Mouse (Mus musculus) 3134 (cell line): ENCODE measurements around the gene Acsbg1.

Source experiments
- DNase-seq: peaks from one replicate; pipeline ENCODE4 v3.0.0-alpha.2; 2011; ENCODE audit warnings: low spot score; ENCODE audit not compliant: insufficient read length; ENCODE audit errors: extremely low read depth

The Acsbg1 gene

GRCm38 (mm10) chr9:54673887-54674286 is 12.2 kb upstream of the Acsbg1 start:
- DNase-seq, result no peak

GRCm38 (mm10) chr9:54671962-54672361 is 10.3 kb upstream of the Acsbg1 start:
- no peak for DNase-seq

GRCm38 (mm10) chr9:54668455-54668854 is 6.8 kb upstream of the Acsbg1 start:
- no peak for DNase-seq

DNA sequence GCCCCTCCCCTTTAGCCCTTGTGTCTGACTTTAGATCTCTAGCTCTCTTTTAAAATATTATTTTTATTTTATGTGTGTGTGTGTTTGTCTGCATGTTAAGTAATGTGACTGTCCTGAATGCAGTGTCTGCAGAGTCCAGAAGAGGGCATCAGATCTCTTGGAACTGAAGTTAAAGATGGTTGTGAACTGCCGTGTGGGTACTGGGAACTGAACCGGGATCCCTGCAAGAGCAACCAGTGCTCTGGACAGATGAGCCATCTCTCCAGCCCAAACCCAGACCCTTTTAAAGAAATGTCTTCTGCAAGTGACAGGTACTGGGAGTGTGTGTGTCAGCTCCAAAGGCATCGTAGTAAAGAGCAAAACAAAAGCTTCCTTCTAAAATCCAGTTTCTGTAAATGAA is 4.4 kb upstream of the Acsbg1 start:
- no peak for DNase-seq

DNA sequence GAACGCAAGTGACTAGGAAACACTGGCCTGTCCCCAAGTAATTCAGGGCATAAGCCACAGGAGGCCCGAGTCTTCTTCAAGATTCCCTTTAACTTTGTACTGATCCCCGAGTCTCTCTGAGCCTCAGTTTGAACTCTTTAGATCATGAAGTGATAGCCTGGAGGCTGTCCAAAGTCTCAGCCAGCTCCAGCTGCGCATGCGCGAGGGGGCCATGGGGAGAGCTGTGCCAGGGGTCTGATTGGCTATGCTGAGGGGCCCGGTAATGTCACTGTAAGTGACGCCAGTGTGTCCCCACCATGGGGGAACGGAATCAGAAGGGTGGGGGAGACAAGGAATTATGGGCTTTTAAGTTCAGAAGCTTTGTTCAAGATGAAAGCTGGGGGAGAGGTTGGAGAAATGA is 2.7 kb upstream of the Acsbg1 start:
- DNase-seq, result no peak

- DNase-seq, result no peak
These were observed 2.9 kb downstream of the Acsbg1 start for GRCm38 (mm10) chr9:54658773-54659172.

DNA sequence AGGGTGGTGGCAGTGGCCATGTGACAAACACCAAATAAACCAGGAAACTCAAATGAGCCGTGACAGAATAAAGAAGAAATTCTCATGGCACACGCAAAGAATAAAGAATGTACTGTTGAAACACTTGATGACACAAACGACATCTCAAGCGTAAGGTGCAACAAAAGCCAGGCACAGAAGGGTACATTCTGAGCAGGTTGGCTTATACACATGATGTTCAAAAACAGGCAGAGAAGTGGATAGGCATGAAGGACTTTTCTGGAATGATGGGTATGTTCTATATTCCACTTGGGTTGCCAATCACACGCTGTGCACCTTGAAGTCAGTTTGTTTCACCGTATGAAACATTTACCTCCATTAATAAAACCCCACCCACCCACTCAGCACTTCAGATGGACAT is 5.3 kb downstream of the Acsbg1 start:
- no peak for DNase-seq

- DNase-seq, result no peak
These were observed 5.8 kb downstream of the Acsbg1 start for GRCm38 (mm10) chr9:54655846-54656245.

GRCm38 (mm10) chr9:54652778-54653177 is 8.9 kb downstream of the Acsbg1 start:
- DNase-seq, result no peak

- DNase-seq, result no peak
These were observed 12.3 kb downstream of the Acsbg1 start for GRCm38 (mm10) chr9:54649360-54649759.

DNA sequence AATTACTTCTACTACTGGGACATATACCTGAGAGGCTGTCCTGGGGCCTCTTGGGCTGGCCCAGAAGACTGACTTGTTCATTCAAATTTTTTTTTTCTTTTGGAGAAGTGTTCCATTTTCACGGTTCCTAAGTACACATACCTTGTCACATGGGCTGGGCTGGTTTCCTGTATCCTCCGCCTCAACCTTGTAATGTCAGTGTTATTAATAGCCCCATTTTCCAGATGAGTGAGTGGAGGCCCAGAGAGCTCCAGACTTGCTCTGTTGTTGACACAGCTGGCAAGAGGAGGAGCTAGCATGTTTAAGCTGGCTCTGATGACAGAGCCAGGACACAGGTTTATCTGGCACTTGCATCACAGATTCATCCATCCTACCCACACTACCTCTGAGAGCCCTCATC is 14.2 kb downstream of the Acsbg1 start:
- no peak for DNase-seq

- DNase-seq, result peak; percentile 76
These were observed 15.4 kb downstream of the Acsbg1 start for GRCm38 (mm10) chr9:54646252-54646651.

DNA sequence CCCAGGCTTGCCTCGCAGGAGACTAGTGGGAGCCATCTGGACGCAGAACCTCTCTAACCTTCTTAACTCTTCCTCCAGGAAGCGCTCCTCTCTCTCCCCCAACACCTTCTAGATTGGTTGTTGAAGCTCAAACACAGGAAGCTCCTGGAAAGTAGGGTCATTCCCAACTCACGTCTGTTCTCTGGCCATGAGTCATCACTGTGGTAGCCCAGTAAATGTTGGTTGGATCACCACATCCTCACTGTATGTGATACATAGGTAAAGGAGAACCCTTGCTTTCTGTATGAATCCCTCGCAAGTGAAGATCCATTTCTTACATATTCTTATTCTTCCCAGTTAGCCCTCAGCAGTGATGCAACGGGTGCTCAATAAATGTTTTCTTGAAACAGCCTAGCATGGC is 16.1 kb downstream of the Acsbg1 start:
- DNase-seq, result no peak

- DNase-seq, result no peak
These were observed 18.5 kb downstream of the Acsbg1 start for GRCm38 (mm10) chr9:54643179-54643578.

GRCm38 (mm10) chr9:54642556-54642955 is 19.1 kb downstream of the Acsbg1 start:
- no peak for DNase-seq

DNA sequence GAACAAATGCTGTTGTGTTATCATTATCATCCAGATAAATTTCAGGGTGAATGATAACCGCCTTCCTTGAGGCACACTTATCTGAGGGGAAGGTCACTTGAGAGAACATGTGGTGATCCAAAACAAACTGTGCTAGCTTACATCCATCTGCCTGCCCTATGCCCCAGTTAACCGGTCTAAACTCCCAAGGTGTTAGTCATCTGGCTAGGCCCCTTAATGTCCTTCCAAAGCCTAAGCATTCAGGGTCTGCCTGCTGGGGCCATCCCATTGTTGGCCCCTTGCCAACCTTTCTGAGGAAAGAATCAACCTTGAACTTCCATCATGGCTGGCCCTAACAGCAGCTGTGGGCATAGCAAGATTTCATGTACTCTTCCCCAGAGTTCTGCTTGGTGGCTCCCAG is 19.5 kb downstream of the Acsbg1 start:
- no peak for DNase-seq

DNA sequence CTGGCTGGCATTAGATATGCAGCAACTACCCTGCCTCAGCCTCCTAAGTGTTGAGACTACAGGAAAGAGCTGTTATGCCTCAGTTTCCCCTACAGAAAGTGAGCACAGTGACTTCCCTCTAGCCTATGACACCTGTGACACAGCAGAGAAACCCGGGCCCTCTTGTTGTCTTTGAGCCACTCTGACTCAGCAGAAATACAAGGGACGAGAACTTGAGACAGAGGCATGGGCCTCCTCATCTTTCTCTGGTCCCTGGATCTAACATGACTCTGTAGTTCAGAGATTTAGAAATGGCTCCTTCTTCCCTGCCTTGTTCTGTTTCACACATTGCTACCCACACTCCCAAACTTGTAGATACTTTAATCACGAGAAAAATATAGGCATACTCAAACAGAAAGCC is 20.1 kb downstream of the Acsbg1 start:
- no peak for DNase-seq

GRCm38 (mm10) chr9:54639192-54639591 is 22.5 kb downstream of the Acsbg1 start:
- peak; percentile 37 for DNase-seq

DNA sequence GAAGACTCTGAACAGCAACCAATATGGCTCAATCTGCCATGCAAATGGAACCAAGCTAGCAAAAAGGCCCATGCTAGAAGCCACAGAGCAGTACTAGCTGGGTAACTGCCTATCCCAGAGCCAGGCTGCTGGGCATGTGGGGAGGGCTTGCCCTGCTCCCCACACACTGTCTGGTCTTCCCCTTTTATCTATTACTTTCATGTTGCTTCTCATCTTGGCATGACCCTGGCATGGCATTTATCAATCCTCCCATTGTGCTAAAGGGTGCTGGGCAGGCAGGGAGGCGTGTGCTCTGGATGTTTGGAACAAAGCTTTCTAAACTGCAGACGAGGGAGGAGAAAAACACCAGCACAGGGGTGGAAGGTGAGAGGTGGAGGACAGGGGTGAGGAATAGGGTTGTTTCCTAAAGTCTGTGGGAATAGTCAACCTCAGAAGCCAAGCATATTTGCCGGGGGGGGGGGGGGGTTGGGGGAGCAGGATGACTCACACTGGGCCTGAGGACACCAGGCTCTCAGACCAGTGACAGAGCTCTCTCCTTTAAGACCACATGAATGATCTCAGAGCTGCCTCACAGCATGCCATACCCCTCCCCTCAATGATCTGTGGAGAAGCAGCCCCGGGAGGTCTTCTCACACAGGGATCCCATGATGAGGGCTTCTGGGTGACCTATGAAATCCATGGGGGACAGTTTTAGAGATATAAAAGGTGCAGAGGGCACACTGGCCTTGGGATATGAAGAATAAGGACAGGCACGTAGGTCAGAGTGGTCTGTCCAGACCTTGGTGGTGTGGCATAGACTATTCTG is 24.0 kb downstream of the Acsbg1 start:
- no peak for DNase-seq

DNA sequence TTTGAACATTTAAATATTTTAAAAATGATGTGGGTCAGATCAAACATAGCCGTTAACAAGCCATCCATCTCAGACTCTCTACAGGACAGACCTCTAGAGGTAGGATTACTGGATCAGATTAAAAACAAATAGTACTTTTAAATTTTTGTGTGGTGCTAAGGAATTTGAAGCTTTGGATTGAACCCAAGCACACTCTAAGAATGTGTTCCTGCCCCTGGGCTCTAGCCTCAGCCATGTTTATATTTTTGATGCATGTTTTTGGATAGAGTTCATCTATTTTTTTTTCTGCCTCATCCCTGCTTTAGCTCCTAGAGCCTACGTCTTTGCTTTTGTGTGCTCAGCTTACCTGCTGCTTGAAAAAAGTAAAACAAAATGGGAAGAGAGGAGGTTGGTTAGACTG is 28.3 kb downstream of the Acsbg1 start:
- DNase-seq, result no peak

GRCm38 (mm10) chr9:54630905-54631304 is 30.8 kb downstream of the Acsbg1 start:
- no peak for DNase-seq

GRCm38 (mm10) chr9:54629613-54630261 is 31.9 kb downstream of the Acsbg1 start:
- DNase-seq, result no peak
